Mouse (Mus musculus): ENCODE data around the gene Gm10382. TPM values are rescaled to one million over a fixed set of nuclear protein-coding genes. Genes with fewer than 3 reads are reported as not detected.

Gene Gm10382
- polyA plus RNA-seq, 2 experiments: 0.10 TPM; not detected in 1

- Histone ChIP-seq H3K36me3 (replicated peaks; ENCODE audit: control insufficient read depth, insufficient read depth, low read depth) (no peaks in the 10 kb centered on the region), H3K4me1 (replicated peaks; ENCODE audit: control insufficient read depth in 2 of 2, insufficient read depth in 2 of 2, low read length in 1 of 2) (peaks cover 0 to 6% of the 10 kb centered on the region in 2 experiments; a peak in 1 of 4 replicates), H3K9ac (replicated peaks) (no peak overlapping the region), H3K27me3 (ENCODE audit: control insufficient read depth, insufficient read depth, low read length) (no peaks in the 10 kb centered on the region), H3K27ac (no peak overlapping the region), H3K4me2 (ENCODE audit: low read depth) (no peak overlapping the region), H3K4me3 (ENCODE audit: insufficient read depth in 1 of 2, low read depth in 2 of 2, low read length in 2 of 2) (no peak overlapping the region), H3K9me3 (ENCODE audit: control insufficient read depth, low read length) (no peaks in the 10 kb centered on the region)
- TF ChIP-seq EP300 (IDR thresholded peaks at IDR 0.05; ENCODE audit: low read depth) (no peak), CTCF (IDR thresholded peaks at IDR 0.05; ENCODE audit: low read depth) (no peak)
- no peak for ATAC-seq (ENCODE audit: insufficient read depth)
- DNase-seq (ENCODE audit: low read depth in 3 of 3, low spot score in 3 of 3): no peak
- 27% methylated on average over 5 of the region's 5 CpGs for WGBS (ENCODE audit: insufficient replicate concordance)
Measured at GRCm38 (mm10) chr5:125351939-125352338, 37.2 kb upstream of the Gm10382 start.

GRCm38 (mm10) chr5:125352781-125353294 lies 36.3 kb upstream of the Gm10382 start:
- DNase-seq (ENCODE audit: low read depth in 3 of 3, low spot score in 3 of 3): no peak
- no peak overlapping the region for H3K4me2 ChIP-seq (ENCODE audit: low read depth)
- ATAC-seq (ENCODE audit: insufficient read depth): no peak
- peaks cover 0 to 6% of the 10 kb centered on the region in 2 experiments; a peak in 1 of 4 replicates for H3K4me1 ChIP-seq (replicated peaks; ENCODE audit: control insufficient read depth in 2 of 2, insufficient read depth in 2 of 2, low read length in 1 of 2)
- H3K27me3 ChIP-seq (ENCODE audit: control insufficient read depth, insufficient read depth, low read length): no peaks in the 10 kb centered on the region
- no peaks in the 10 kb centered on the region for H3K9me3 ChIP-seq (ENCODE audit: control insufficient read depth, low read length)
- TF ChIP-seq EP300 (IDR thresholded peaks at IDR 0.05; ENCODE audit: low read depth) (no peak), CTCF (IDR thresholded peaks at IDR 0.05; ENCODE audit: low read depth) (peak; percentile 62)
- H3K9ac ChIP-seq (replicated peaks): no peak overlapping the region
- H3K36me3 ChIP-seq (replicated peaks; ENCODE audit: control insufficient read depth, insufficient read depth, low read depth): no peaks in the 10 kb centered on the region
- no peak overlapping the region for H3K27ac ChIP-seq
- H3K4me3 ChIP-seq (ENCODE audit: insufficient read depth in 1 of 2, low read depth in 2 of 2, low read length in 2 of 2): no peak overlapping the region
- 72% methylated on average over 5 of the region's 5 CpGs for WGBS (ENCODE audit: insufficient replicate concordance)

GRCm38 (mm10) chr5:125354885-125355492 lies 34.1 kb upstream of the Gm10382 start:
- no peak overlapping the region for H3K27ac ChIP-seq
- no peak overlapping the region for H3K9ac ChIP-seq (replicated peaks)
- H3K27me3 ChIP-seq (ENCODE audit: control insufficient read depth, insufficient read depth, low read length): no peaks in the 10 kb centered on the region
- TF ChIP-seq EP300 (IDR thresholded peaks at IDR 0.05; ENCODE audit: low read depth): no peak
- TF ChIP-seq CTCF (IDR thresholded peaks at IDR 0.05; ENCODE audit: low read depth): no peak
- DNase-seq (ENCODE audit: low read depth in 3 of 3, low spot score in 3 of 3): no peak
- H3K36me3 ChIP-seq (replicated peaks; ENCODE audit: control insufficient read depth, insufficient read depth, low read depth): no peaks in the 10 kb centered on the region
- H3K4me1 ChIP-seq (replicated peaks; ENCODE audit: control insufficient read depth in 2 of 2, insufficient read depth in 2 of 2, low read length in 1 of 2): no peaks in the 10 kb centered on the region
- no peaks in the 10 kb centered on the region for H3K9me3 ChIP-seq (ENCODE audit: control insufficient read depth, low read length)
- ATAC-seq (ENCODE audit: insufficient read depth): no peak
- H3K4me2 ChIP-seq (ENCODE audit: low read depth): no peak overlapping the region
- WGBS (ENCODE audit: insufficient replicate concordance): 58% methylated on average over 7 of the region's 7 CpGs
- no peak overlapping the region for H3K4me3 ChIP-seq (ENCODE audit: insufficient read depth in 1 of 2, low read depth in 2 of 2, low read length in 2 of 2)

GRCm38 (mm10) chr5:125355650-125356049 lies 33.5 kb upstream of the Gm10382 start:
- no peak for DNase-seq (ENCODE audit: low read depth in 3 of 3, low spot score in 3 of 3)
- H3K36me3 ChIP-seq (replicated peaks; ENCODE audit: control insufficient read depth, insufficient read depth, low read depth): no peaks in the 10 kb centered on the region
- H3K27ac ChIP-seq: no peak overlapping the region
- H3K27me3 ChIP-seq (ENCODE audit: control insufficient read depth, insufficient read depth, low read length): no peaks in the 10 kb centered on the region
- TF ChIP-seq EP300 (IDR thresholded peaks at IDR 0.05; ENCODE audit: low read depth) (no peak), CTCF (IDR thresholded peaks at IDR 0.05; ENCODE audit: low read depth) (no peak)
- no peak overlapping the region for H3K4me2 ChIP-seq (ENCODE audit: low read depth)
- 39% methylated on average over 6 of the region's 7 CpGs for WGBS (ENCODE audit: insufficient replicate concordance)
- H3K9ac ChIP-seq (replicated peaks): no peak overlapping the region
- no peak overlapping the region for H3K4me3 ChIP-seq (ENCODE audit: insufficient read depth in 1 of 2, low read depth in 2 of 2, low read length in 2 of 2)
- no peaks in the 10 kb centered on the region for H3K4me1 ChIP-seq (replicated peaks; ENCODE audit: control insufficient read depth in 2 of 2, insufficient read depth in 2 of 2, low read length in 1 of 2)
- H3K9me3 ChIP-seq (ENCODE audit: control insufficient read depth, low read length): no peaks in the 10 kb centered on the region
- ATAC-seq (ENCODE audit: insufficient read depth): no peak

GRCm38 (mm10) chr5:125357543-125358269 lies 31.4 kb upstream of the Gm10382 start:
- Histone ChIP-seq H3K9ac (replicated peaks) (no peak overlapping the region), H3K9me3 (ENCODE audit: control insufficient read depth, low read length) (no peaks in the 10 kb centered on the region), H3K4me2 (ENCODE audit: low read depth) (peak overlapping the region; percentile 31), H3K27ac (no peak overlapping the region), H3K4me3 (ENCODE audit: insufficient read depth in 1 of 2, low read depth in 2 of 2, low read length in 2 of 2) (no peak overlapping the region), H3K4me1 (replicated peaks; ENCODE audit: control insufficient read depth in 2 of 2, insufficient read depth in 2 of 2, low read length in 1 of 2) (peaks cover 0 to 2% of the 10 kb centered on the region in 2 experiments; a peak in 2 of 4 replicates), H3K36me3 (replicated peaks; ENCODE audit: control insufficient read depth, insufficient read depth, low read depth) (no peaks in the 10 kb centered on the region), H3K27me3 (ENCODE audit: control insufficient read depth, insufficient read depth, low read length) (no peaks in the 10 kb centered on the region)
- ATAC-seq (ENCODE audit: insufficient read depth) (no peak), DNase-seq (ENCODE audit: low read depth in 3 of 3, low spot score in 3 of 3) (no peak)
- 53% methylated on average over 12 of the region's 12 CpGs for WGBS (ENCODE audit: insufficient replicate concordance)
- TF ChIP-seq CTCF (IDR thresholded peaks at IDR 0.05; ENCODE audit: low read depth) (no peak), EP300 (IDR thresholded peaks at IDR 0.05; ENCODE audit: low read depth) (no peak)

Data from liver, embryonic 14.5 days (tissue).